ENCODE assay signal across 24 mouse cellular contexts in the genomic region with DNA sequence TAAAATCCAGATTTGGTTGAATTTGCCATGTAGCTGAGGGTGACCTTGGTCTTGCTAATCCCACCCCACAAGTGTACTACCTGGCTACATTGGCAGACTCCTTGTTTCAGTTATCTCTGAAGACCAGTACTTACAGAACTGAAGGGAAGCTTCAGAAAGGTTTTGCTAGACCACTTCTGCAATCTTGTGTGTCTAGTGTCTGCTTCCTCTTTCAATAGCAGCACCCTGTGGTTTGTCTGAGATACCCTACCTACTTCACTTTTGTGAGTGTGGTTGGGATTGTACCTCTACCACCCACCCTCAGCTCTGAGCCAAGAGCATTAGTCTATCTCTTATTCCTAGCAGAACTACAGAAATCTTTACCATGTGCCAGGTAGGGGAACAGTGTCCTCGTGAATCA. TPM values are rescaled to one million over a fixed set of nuclear protein-coding genes. Genes with fewer than 3 reads are reported as not detected.
DNase-seq lines count a peak whose midpoint lies in the region; ATAC-seq and TF ChIP-seq lines count a peak whose summit lies in the region.
"Had no signal": no experiment of that assay in that cellular context is flagged by ENCODE, and none has a peak within 500 bp of the region (broad histone marks: within the 10 kb centered on the region; RNA-seq: fewer than 3 reads in every experiment).

No protein-coding gene starts in this region.

- TF ChIP-seq EP300 in lung, postnatal 0 days (IDR thresholded peaks at IDR 0.05): no peak
- TF ChIP-seq EP300 in CH12.LX (IDR thresholded peaks at IDR 0.05; ENCODE audit: low read length): peak; percentile 97

- no peak for ATAC-seq in lung, postnatal 0 days
- ATAC-seq in forebrain, embryonic 15.5 days (replicated peaks): no peak

- H3K4me1 ChIP-seq in lung, postnatal 0 days (ENCODE audit: insufficient read depth, low read depth, low read length): no peaks in the 10 kb centered on the region
- H3K4me1 ChIP-seq in lung, adult 2 months (ENCODE audit: control insufficient read depth, insufficient read depth, low read length): no peaks in the 10 kb centered on the region
- H3K4me1 ChIP-seq in CH12.LX (ENCODE audit: control insufficient read depth in 1 of 2, insufficient read depth in 2 of 2): peaks cover 2 to 14% of the 10 kb centered on the region in 2 experiments; a peak in 2 of 4 replicates
- no peaks in the 10 kb centered on the region for H3K4me1 ChIP-seq in forebrain, embryonic 15.5 days
- H3K4me1 ChIP-seq: embryonic facial prominence, embryonic 13.5 days; forebrain, embryonic 12.5 days; heart, embryonic 15.5 days; hindbrain, embryonic 15.5 days; limb, embryonic 15.5 days had no signal

- no peaks in the 10 kb centered on the region for H3K79me2 ChIP-seq in CH12.LX (replicated peaks; ENCODE audit: control insufficient read depth, extremely low read depth, insufficient read depth, poor library complexity, severe bottlenecking)

- dilution Hi-C loops in CH12.LX (cut with MboI; ENCODE audit: extremely low pct_ligation_motif_present, extremely low pct_unique_long_range_greater_than_20kb, low sequenced_read_pairs): no loop called here

- peak; percentile 41 for DNase-seq in lung, postnatal 0 days (ENCODE audit: low spot score)
- no peak for DNase-seq in lung, adult 2 months
- peak; percentile 83 for DNase-seq in CH12.LX (ENCODE audit: extremely low read depth)
- DNase-seq in c-Kit-positive CD71-negative TER-119-negative erythroid progenitor cells, embryonic 14.5 days (ENCODE audit: low read depth): peak; percentile 17
- DNase-seq in monocyte, adult 2 months (ENCODE audit: low read depth in 1 of 2, low spot score in 2 of 2): peak; percentile 5 to 18
- no peak for DNase-seq in urinary bladder, postnatal 10 days (ENCODE audit: low spot score)
- DNase-seq in right cerebral cortex, postnatal 36 days (ENCODE audit: low spot score in 2 of 2): no peak
- DNase-seq: cerebellum, adult 18-20 months; cerebellum, postnatal 14 days; embryo, embryonic 11 days; heart, postnatal 4 days; kidney, postnatal 14 days; right cerebral cortex, postnatal 4 days; thymus, adult 2 months had no signal

- H3K27ac ChIP-seq in lung, postnatal 0 days (ENCODE audit: low read length): no peak overlapping the region
- H3K27ac ChIP-seq in CH12.LX (ENCODE audit: insufficient read depth, low read depth): no peak overlapping the region
- no peak overlapping the region for H3K27ac ChIP-seq in forebrain, embryonic 15.5 days (replicated peaks)
- H3K27ac ChIP-seq: embryonic facial prominence, embryonic 13.5 days; forebrain, embryonic 12.5 days; heart, embryonic 15.5 days; hindbrain, embryonic 15.5 days; left cerebral cortex, adult 2 months; limb, embryonic 15.5 days; stomach, postnatal 0 days had no signal

- WGBS in lung, postnatal 0 days: 55% methylated on average over 1 of the region's 1 CpGs
- WGBS in lung, adult 2 months: 64% methylated on average over 1 of the region's 1 CpGs
- whole genome bisulfite sequencing in forebrain, embryonic 15.5 days: 77% methylated on average over 1 of the region's 1 CpGs

- no peak for TF ChIP-seq CTCF in lung, postnatal 0 days (IDR thresholded peaks at IDR 0.05)
- TF ChIP-seq CTCF in lung, adult 2 months (IDR thresholded peaks at IDR 0.05; ENCODE audit: insufficient read depth, low read length): no peak
- TF ChIP-seq CTCF in CH12.LX (conservative IDR thresholded peaks at IDR 0.05 in 1 of 2, IDR thresholded peaks at IDR 0.05 in 1 of 2; ENCODE audit: low read depth in 2 of 2, low read length in 2 of 2): 0 out of 4 replicates have a peak, but pooled peaks of 1 of the 2 experiments have one; percentile 2

- H3K4me2 ChIP-seq in lung, postnatal 0 days (replicated peaks; ENCODE audit: low read depth, low read length): no peak overlapping the region
- H3K4me2 ChIP-seq in CH12.LX (ENCODE audit: insufficient read depth, low read depth, poor library complexity, severe bottlenecking): no peak overlapping the region
- H3K4me2 ChIP-seq in forebrain, embryonic 15.5 days (replicated peaks): no peak overlapping the region
- H3K4me2 ChIP-seq: embryonic facial prominence, embryonic 13.5 days; forebrain, embryonic 12.5 days; heart, embryonic 15.5 days; hindbrain, embryonic 15.5 days; limb, embryonic 15.5 days; midbrain, embryonic 11.5 days had no signal

- no peaks in the 10 kb centered on the region for H3K36me3 ChIP-seq in lung, postnatal 0 days (ENCODE audit: insufficient read depth, low read length)
- no peaks in the 10 kb centered on the region for H3K36me3 ChIP-seq in CH12.LX (replicated peaks in 1 of 2; ENCODE audit: control insufficient read depth in 1 of 2, insufficient read depth in 1 of 2, low read length in 1 of 2)
- H3K36me3 ChIP-seq in forebrain, embryonic 15.5 days: no peaks in the 10 kb centered on the region
- H3K36me3 ChIP-seq: embryonic facial prominence, embryonic 13.5 days; forebrain, embryonic 12.5 days; heart, embryonic 15.5 days; hindbrain, embryonic 15.5 days; limb, embryonic 15.5 days had no signal

- H3K9me3 ChIP-seq in lung, postnatal 0 days (ENCODE audit: low read length): no peaks in the 10 kb centered on the region
- no peaks in the 10 kb centered on the region for H3K9me3 ChIP-seq in CH12.LX (replicated peaks; ENCODE audit: low read length)
- no peaks in the 10 kb centered on the region for H3K9me3 ChIP-seq in forebrain, embryonic 15.5 days
- H3K9me3 ChIP-seq: embryonic facial prominence, embryonic 13.5 days; forebrain, embryonic 12.5 days; heart, embryonic 15.5 days; hindbrain, embryonic 15.5 days; limb, embryonic 15.5 days had no signal

- TF ChIP-seq POLR2A in lung, adult 2 months (IDR thresholded peaks at IDR 0.05; ENCODE audit: borderline replicate concordance, extremely low read depth, low read depth, low read length): no peak
- no peak for TF ChIP-seq POLR2A in CH12.LX (IDR thresholded peaks at IDR 0.05; ENCODE audit: low read depth, low read length)

- no peaks in the 10 kb centered on the region for H3K27me3 ChIP-seq in lung, postnatal 0 days (replicated peaks; ENCODE audit: insufficient read depth, low read length)
- no peaks in the 10 kb centered on the region for H3K27me3 ChIP-seq in CH12.LX (replicated peaks)
- no peaks in the 10 kb centered on the region for H3K27me3 ChIP-seq in forebrain, embryonic 15.5 days
- H3K27me3 ChIP-seq: embryonic facial prominence, embryonic 13.5 days; forebrain, embryonic 12.5 days; heart, embryonic 15.5 days; hindbrain, embryonic 15.5 days; limb, embryonic 15.5 days had no signal

- no peak; the same call in none of the 2 replicates for TF ChIP-seq RAD21 in CH12.LX (IDR thresholded peaks at IDR 0.05; ENCODE audit: low read depth, low read length)

- in situ Hi-C loops in CH12.LX (cut with MboI; ENCODE audit: low pct_ligation_motif_present, low pct_unique_long_range_greater_than_20kb, low sequenced_read_pairs): no loop called here

- no peak overlapping the region for H3K9ac ChIP-seq in lung, postnatal 0 days (replicated peaks; ENCODE audit: low read depth)
- H3K9ac ChIP-seq in CH12.LX (ENCODE audit: insufficient read depth, low read depth): no peak overlapping the region
- H3K9ac ChIP-seq in forebrain, embryonic 15.5 days (replicated peaks): no peak overlapping the region
- H3K9ac ChIP-seq: embryonic facial prominence, embryonic 13.5 days; forebrain, embryonic 12.5 days; heart, embryonic 15.5 days; hindbrain, embryonic 15.5 days; limb, embryonic 15.5 days had no signal

- H3K4me3 ChIP-seq in lung, postnatal 0 days (ENCODE audit: low read depth, low read length): no peak overlapping the region
- H3K4me3 ChIP-seq in lung, adult 2 months (replicated peaks; ENCODE audit: extremely low read depth, low read depth, low read length): no peak overlapping the region
- H3K4me3 ChIP-seq in CH12.LX (replicated peaks in 1 of 3; ENCODE audit: low read depth in 2 of 3, low read length in 2 of 3, poor library complexity in 1 of 3): no peak overlapping the region
- no peak overlapping the region for H3K4me3 ChIP-seq in forebrain, embryonic 15.5 days
- H3K4me3 ChIP-seq: embryonic facial prominence, embryonic 13.5 days; erythroblast, embryonic 14.5 days; forebrain, embryonic 12.5 days; heart, embryonic 15.5 days; hindbrain, embryonic 15.5 days; left cerebral cortex, adult 2 months; limb, embryonic 15.5 days had no signal

TF ChIP-seq in CH12.LX, 34 proteins besides CTCF, POLR2A, EP300 and RAD21 (continues in another document):
- TF ChIP-seq MAFK (IDR thresholded peaks at IDR 0.05; ENCODE audit: insufficient replicate concordance, low read length): peak; percentile 72
- peak; percentile 33; the same call in 1 of the 2 replicates for TF ChIP-seq JUND (conservative IDR thresholded peaks at IDR 0.05; ENCODE audit: low read depth, low read length)
- peak; percentile 14; the same call in 1 of the 2 replicates for TF ChIP-seq SMC3 (IDR thresholded peaks at IDR 0.05; ENCODE audit: low read depth, low read length)
- TF ChIP-seq KAT2A (IDR thresholded peaks at IDR 0.05; ENCODE audit: insufficient replicate concordance, low read length): 0 out of 2 replicates have a peak, but pooled peaks have one; percentile 28
- peak; percentile 90; the same call in 1 of the 2 replicates for TF ChIP-seq UBTF (IDR thresholded peaks at IDR 0.05; ENCODE audit: low read depth, low read length)
- 0 out of 2 replicates have a peak, but pooled peaks have one; percentile 20 for TF ChIP-seq CHD2 (IDR thresholded peaks at IDR 0.05; ENCODE audit: low read length)
- TF ChIP-seq NELFE (IDR thresholded peaks at IDR 0.05; ENCODE audit: low read depth, low read length): no peak
- TF ChIP-seq ZMIZ1 (IDR thresholded peaks at IDR 0.05; ENCODE audit: low read depth, low read length): no peak
- 0 out of 2 replicates have a peak, but pooled peaks have one; percentile 48 for TF ChIP-seq E2F4 (IDR thresholded peaks at IDR 0.05; ENCODE audit: insufficient replicate concordance, low read depth, low read length)
- no peak for TF ChIP-seq TCF12 (IDR thresholded peaks at IDR 0.05; ENCODE audit: low read depth, low read length)
- peak; percentile 37; the same call in 1 of the 2 replicates for TF ChIP-seq BHLHE40 (IDR thresholded peaks at IDR 0.05; ENCODE audit: low read depth, low read length)
- peak; percentile 81 for TF ChIP-seq IRF4 (IDR thresholded peaks at IDR 0.05; ENCODE audit: low read depth, low read length)
- TF ChIP-seq RCOR1 (conservative IDR thresholded peaks at IDR 0.05; ENCODE audit: low read depth, low read length): peak; percentile 57; the same call in 1 of the 2 replicates
- TF ChIP-seq ETS1 (conservative IDR thresholded peaks at IDR 0.05; ENCODE audit: low read depth, low read length): peak; percentile 41; the same call in 1 of the 2 replicates
- TF ChIP-seq MAX (IDR thresholded peaks at IDR 0.05; ENCODE audit: low read length): peak; percentile 27; the same call in 1 of the 2 replicates
- TF ChIP-seq HCFC1 (IDR thresholded peaks at IDR 0.05; ENCODE audit: low read depth, low read length): no peak

RNA-seq across cellular contexts. Expression of a gene that starts 22.8 kb away (rescaled TPM):
- polyA plus RNA-seq in lung, postnatal 0 days (2015; fragmentation: Nextera tagmentation; extraction: Ambion mirVana): 7.0 and 8.0 TPM in 2 replicates
- polyA plus RNA-seq in lung, adult 2 months (2012; rRNA removed): 5.0 and 5.4 TPM in 2 replicates
- total RNA-seq in CH12.LX (2012; rRNA removed) (not detected in 2 replicates), CH12.LX (2014; rRNA removed) (not detected in 2 replicates)
- polyA plus RNA-seq in CH12.LX (2012; ENCODE audit: insufficient read length, low read depth): not detected in 2 replicates
- polyA plus RNA-seq in forebrain, embryonic 15.5 days (2015; fragmentation: Nextera tagmentation; extraction: Ambion mirVana): 2.2 and 5.2 TPM in 2 replicates
- polyA plus RNA-seq: erythroblast, embryonic 14.5 days had no signal

Comparison
In these comparisons a context has a peak if more than half of its experiments do, and no peak if none do; other contexts are left out.
1. DNase-seq: peak in lung, postnatal 0 days (single experiment), CH12.LX (single experiment), c-Kit-positive CD71-negative TER-119-negative erythroid progenitor cells, embryonic 14.5 days (single experiment) and monocyte, adult 2 months (2 of 2); none in lung, adult 2 months (single experiment), urinary bladder, postnatal 10 days (single experiment) and right cerebral cortex, postnatal 36 days (0 of 2).